Mouse (Mus musculus) heart, adult 10 weeks (tissue): Measurements from ENCODE around the gene Olfr57. TPM values are rescaled to one million over a fixed set of nuclear protein-coding genes. Genes with fewer than 3 reads are reported as not detected.

Source experiments
- polyA plus RNA-seq: library from polyadenylated mRNA; stranded (reverse); fragments of 350-450 nt; fragmentation: Illumina TruSeq; extraction: RNeasy Lipid Tissue Mini Kit (QIAGEN cat#74804); gene quantifications from one replicate; pipeline ENCODE4 v1.2.3, GENCODE M21; 2014; ENCODE audit warnings: low read depth, low replicate concordance

Olfr57 gene
- polyA plus RNA-seq: not detected

DNA sequence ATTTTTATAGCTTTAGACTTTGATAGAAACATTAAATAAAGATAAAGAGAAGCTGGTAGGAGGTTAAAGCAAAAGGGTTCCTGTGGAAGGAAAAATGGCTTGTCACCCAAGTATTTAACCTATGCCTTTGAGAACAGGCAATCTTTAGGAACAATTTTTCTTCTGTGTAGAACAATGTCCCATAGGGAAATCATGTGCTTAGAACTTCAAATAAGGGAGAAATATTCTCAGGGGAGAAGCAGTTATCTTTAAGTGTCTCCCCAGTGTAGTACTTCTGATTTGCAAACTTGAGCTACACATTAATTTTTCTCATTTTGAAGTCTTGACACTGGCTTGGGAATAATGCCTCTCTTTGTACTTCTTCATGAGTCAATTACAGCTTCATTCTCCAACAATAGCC is at the start of gene Olfr57:
Olfr57 (plus strand) TSS at position 301 of the 400 bp plus-strand sequence.

DNA sequence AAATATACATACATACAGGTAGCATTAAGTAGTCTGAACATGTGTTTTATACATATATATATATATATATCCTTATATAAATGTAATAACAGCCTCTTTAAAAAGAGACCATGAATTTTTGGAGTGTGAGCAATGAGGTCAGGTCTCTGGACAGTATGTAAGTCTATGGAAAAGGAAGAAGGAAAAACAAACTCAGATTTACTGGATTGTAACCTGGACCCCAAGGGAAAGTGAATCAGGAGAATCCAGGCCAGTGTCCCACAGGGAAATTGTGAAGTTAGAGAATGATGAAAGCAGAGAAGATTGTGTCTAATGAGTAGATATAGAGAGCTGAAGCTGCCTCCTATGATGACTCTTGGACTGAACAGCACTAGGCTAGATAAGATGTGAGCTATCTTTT is 47.8 kb upstream of the Olfr57 start, which contains the start of gene Olfr1352:
Olfr1352 (plus strand) TSS at position 301 of the 400 bp plus-strand sequence.

DNA sequence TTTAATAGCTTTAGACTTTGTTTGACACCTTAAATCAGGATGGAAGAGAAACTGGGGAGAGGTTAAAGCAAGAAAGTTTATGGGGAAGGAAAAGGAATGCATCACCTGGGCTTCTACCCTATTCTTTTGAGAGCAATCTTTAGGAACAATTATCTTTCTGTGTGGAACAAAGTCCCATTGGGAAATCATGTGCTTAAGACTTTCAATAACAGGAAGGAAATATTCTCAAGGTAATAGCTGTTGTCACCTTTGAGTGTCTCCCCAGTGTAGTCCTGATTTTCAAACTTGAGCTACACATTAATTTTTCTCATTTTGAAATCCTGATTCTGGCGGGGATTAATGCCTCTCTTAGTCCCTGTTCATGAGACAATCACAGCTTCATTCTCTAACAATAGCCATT is 16.4 kb upstream of the Olfr57 start, which contains the start of gene Olfr1351:
Olfr1351 (plus strand) TSS at position 301 of the 400 bp plus-strand sequence.

Other genes starting within 250 kb of the Olfr57 start
- not detected for gene Slc1a6, start 248.2 kb upstream of the Olfr57 start, polyA plus RNA-seq
- not detected for gene Olfr1356, start 176.6 kb upstream of the Olfr57 start, polyA plus RNA-seq
- gene Olfr1355, start 153.2 kb upstream of the Olfr57 start, polyA plus RNA-seq: not detected
- not detected for gene Olfr1354, start 115.6 kb upstream of the Olfr57 start, polyA plus RNA-seq
- not detected for gene Olfr8, start 78.1 kb upstream of the Olfr57 start, polyA plus RNA-seq
- not detected for gene Olfr1353, start 65.4 kb upstream of the Olfr57 start, polyA plus RNA-seq
- not detected for gene Olfr1352, start 47.7 kb upstream of the Olfr57 start, polyA plus RNA-seq
- gene Olfr1351, start 16.3 kb upstream of the Olfr57 start, polyA plus RNA-seq: not detected
- gene 2610008E11Rik, start 68.9 kb downstream of the Olfr57 start, polyA plus RNA-seq: 16.4 TPM
- gene Vmn2r80, start 120.0 kb downstream of the Olfr57 start, polyA plus RNA-seq: not detected
- gene Vmn2r81, start 219.0 kb downstream of the Olfr57 start, polyA plus RNA-seq: not detected